Mouse (Mus musculus): ENCODE measurements around the gene Map3k1.

- TF ChIP-seq CTCF (IDR thresholded peaks at IDR 0.05; ENCODE audit: low read depth), result no peak
- no peak for TF ChIP-seq EP300 (IDR thresholded peaks at IDR 0.05; ENCODE audit: low read depth)
These were observed 36.7 kb downstream of the Map3k1 start for GRCm38 (mm10) chr13:111772075-111772474.

All from liver, embryonic 14.5 days (tissue).